Comparison of ENCODE assay signal across 22 mouse cellular contexts in genomic region chr11:11715963-11716691, GRCm38 (mm10). TPM values are rescaled to one million over a fixed set of nuclear protein-coding genes. Genes with fewer than 3 reads are reported as not detected.
A peak's percentile ranks its signal among the peaks of the same experiment; 100 is the strongest.
DNase-seq lines count a peak whose midpoint lies in the region; ATAC-seq and TF ChIP-seq lines count a peak whose summit lies in the region.
"Had no signal": no experiment of that assay in that cellular context is flagged by ENCODE, and none has a peak within 500 bp of the region (broad histone marks: within the 10 kb centered on the region; RNA-seq: fewer than 3 reads in every experiment).

No protein-coding gene starts in this region.

- H3K36me3 ChIP-seq in heart, embryonic 16.5 days (ENCODE audit: control insufficient read depth, insufficient read depth), result no peaks in the 10 kb centered on the region
- H3K36me3 ChIP-seq in heart, embryonic 11.5 days (ENCODE audit: control insufficient read depth, insufficient read depth, low read length), result no peaks in the 10 kb centered on the region
- peaks cover 52% of the 10 kb centered on the region for H3K36me3 ChIP-seq in thymus, adult 2 months (ENCODE audit: control insufficient read depth, insufficient read depth, low read length)
- no peaks in the 10 kb centered on the region for H3K36me3 ChIP-seq in forebrain, postnatal 0 days (ENCODE audit: insufficient read depth)
- H3K36me3 ChIP-seq: forebrain, embryonic 15.5 days; hindbrain, embryonic 13.5 days; limb, embryonic 12.5 days; neural tube, embryonic 12.5 days had no signal

- H3K4me3 ChIP-seq in heart, embryonic 16.5 days (ENCODE audit: low read length), result no peak overlapping the region
- H3K4me3 ChIP-seq in heart, embryonic 11.5 days (ENCODE audit: low read depth, low read length), result no peak overlapping the region
- H3K4me3 ChIP-seq in thymus, adult 2 months (ENCODE audit: control insufficient read depth, insufficient read depth, low read length), result no peak overlapping the region
- H3K4me3 ChIP-seq in forebrain, postnatal 0 days (ENCODE audit: low read depth, low read length), result no peak overlapping the region
- H3K4me3 ChIP-seq: forebrain, embryonic 15.5 days; hindbrain, embryonic 13.5 days; limb, embryonic 12.5 days; megakaryocyte, embryonic 14.5 days; neural tube, embryonic 12.5 days had no signal

- H3K4me2 ChIP-seq in heart, embryonic 16.5 days (ENCODE audit: low read depth, low read length), result no peak overlapping the region
- no peak overlapping the region for H3K4me2 ChIP-seq in heart, embryonic 11.5 days
- H3K4me2 ChIP-seq in forebrain, postnatal 0 days (ENCODE audit: low read depth), result no peak overlapping the region
- H3K4me2 ChIP-seq: forebrain, embryonic 15.5 days; hindbrain, embryonic 13.5 days; limb, embryonic 12.5 days; neural tube, embryonic 12.5 days had no signal

- DNase-seq in thymus, adult 2 months, result peak; percentile 44
- DNase-seq in thymus, postnatal 14 days, result no peak
- no peak for DNase-seq in forebrain, postnatal 0 days
- DNase-seq in ovary, adult 18-20 months (ENCODE audit: low spot score), result no peak
- no peak for DNase-seq in yolk sac, embryonic 10.5 days (ENCODE audit: low spot score)
- DNase-seq: cerebellum, adult 9-11 months; gastrocnemius, postnatal 25 days; heart, postnatal 14 days; kidney, adult 9 months; kidney, postnatal 36 days; lung, adult 18-20 months; lung, postnatal 14 days; right cerebral cortex, adult 18-20 months had no signal

- H3K9me3 ChIP-seq in heart, embryonic 16.5 days (replicated peaks; ENCODE audit: control insufficient read depth, low read length), result no peaks in the 10 kb centered on the region
- H3K9me3 ChIP-seq in heart, embryonic 11.5 days (replicated peaks; ENCODE audit: control insufficient read depth, low read length), result no peaks in the 10 kb centered on the region
- H3K9me3 ChIP-seq in forebrain, postnatal 0 days (ENCODE audit: low read length), result no peaks in the 10 kb centered on the region
- H3K9me3 ChIP-seq: forebrain, embryonic 15.5 days; hindbrain, embryonic 13.5 days; limb, embryonic 12.5 days; megakaryocyte, embryonic 14.5 days; neural tube, embryonic 12.5 days had no signal

- no peak for TF ChIP-seq POLR2A in thymus, adult 2 months (IDR thresholded peaks at IDR 0.05; ENCODE audit: control insufficient read depth, extremely low read depth, insufficient read depth, low read length, poor library complexity)

- 65% methylated on average over 7 of the region's 7 CpGs for WGBS in heart, embryonic 16.5 days
- WGBS in heart, embryonic 11.5 days (ENCODE audit: insufficient replicate concordance), result 79% methylated on average over 7 of the region's 7 CpGs
- WGBS in thymus, adult 2 months, result 8% methylated on average over 7 of the region's 7 CpGs
- 88% methylated on average over 7 of the region's 7 CpGs for WGBS in forebrain, postnatal 0 days

- no peaks in the 10 kb centered on the region for H3K27me3 ChIP-seq in heart, embryonic 16.5 days (ENCODE audit: control insufficient read depth, insufficient read depth, low read length)
- no peaks in the 10 kb centered on the region for H3K27me3 ChIP-seq in heart, embryonic 11.5 days (ENCODE audit: control insufficient read depth, insufficient read depth, low read length)
- H3K27me3 ChIP-seq in thymus, adult 2 months (ENCODE audit: control insufficient read depth, insufficient read depth, low read length), result no peaks in the 10 kb centered on the region
- H3K27me3 ChIP-seq in forebrain, postnatal 0 days (ENCODE audit: insufficient read depth, low read length), result no peaks in the 10 kb centered on the region
- H3K27me3 ChIP-seq: forebrain, embryonic 15.5 days; hindbrain, embryonic 13.5 days; megakaryocyte, embryonic 14.5 days; neural tube, embryonic 12.5 days had no signal

- TF ChIP-seq CTCF in thymus, adult 2 months (IDR thresholded peaks at IDR 0.05; ENCODE audit: borderline replicate concordance, control insufficient read depth, extremely low read depth, insufficient read depth, low read length, poor library complexity), result no peak
- TF ChIP-seq CTCF in forebrain, postnatal 0 days (IDR thresholded peaks at IDR 0.05; ENCODE audit: low read depth), result no peak

- H3K27ac ChIP-seq in heart, embryonic 16.5 days (ENCODE audit: low read length), result peak overlapping the region; percentile 11; the same call in 1 of the 2 replicates
- H3K27ac ChIP-seq in heart, embryonic 11.5 days (ENCODE audit: low read depth, low read length), result no peak overlapping the region
- H3K27ac ChIP-seq in thymus, adult 2 months (ENCODE audit: control insufficient read depth, insufficient read depth, low read length), result peak overlapping the region; percentile 96
- H3K27ac ChIP-seq in forebrain, postnatal 0 days (ENCODE audit: low read depth, low read length), result no peak overlapping the region
- H3K27ac ChIP-seq: forebrain, embryonic 15.5 days; hindbrain, embryonic 13.5 days; limb, embryonic 12.5 days; neural tube, embryonic 12.5 days had no signal

- H3K9ac ChIP-seq in heart, embryonic 16.5 days (ENCODE audit: low read length), result no peak overlapping the region
- no peak overlapping the region for H3K9ac ChIP-seq in heart, embryonic 11.5 days (ENCODE audit: low read depth, low read length)
- no peak overlapping the region for H3K9ac ChIP-seq in forebrain, postnatal 0 days
- H3K9ac ChIP-seq: forebrain, embryonic 15.5 days; hindbrain, embryonic 13.5 days; limb, embryonic 12.5 days; neural tube, embryonic 12.5 days had no signal

- peaks cover 2% of the 10 kb centered on the region; the same call in 1 of the 2 replicates for H3K4me1 ChIP-seq in heart, embryonic 16.5 days (ENCODE audit: control insufficient read depth, insufficient read depth, low read length)
- H3K4me1 ChIP-seq in heart, embryonic 11.5 days (ENCODE audit: control insufficient read depth, insufficient read depth, low read length), result no peaks in the 10 kb centered on the region
- peaks cover 56% of the 10 kb centered on the region for H3K4me1 ChIP-seq in thymus, adult 2 months (replicated peaks; ENCODE audit: control insufficient read depth, insufficient read depth, low read length)
- H3K4me1 ChIP-seq in forebrain, postnatal 0 days (ENCODE audit: insufficient read depth), result no peaks in the 10 kb centered on the region
- H3K4me1 ChIP-seq: forebrain, embryonic 15.5 days; hindbrain, embryonic 13.5 days; limb, embryonic 12.5 days; neural tube, embryonic 12.5 days had no signal

- ATAC-seq in heart, embryonic 16.5 days (replicated peaks; ENCODE audit: extremely low read depth, insufficient read depth, low FRiP score), result no peak
- no peak for ATAC-seq in heart, embryonic 11.5 days (replicated peaks; ENCODE audit: insufficient number of reproducible peaks, low FRiP score, low TSS enrichment)
- ATAC-seq in megakaryocyte, adult 5-6 weeks (ENCODE audit: poor library complexity, severe bottlenecking), result peak; percentile 20
- no peak for ATAC-seq in forebrain, postnatal 0 days
- ATAC-seq: forebrain, embryonic 15.5 days; midbrain, embryonic 16.5 days had no signal

RNA-seq across cellular contexts. Expression of gene Ikzf1, which starts 31.3 kb away (rescaled TPM):
- polyA plus RNA-seq in heart, embryonic 16.5 days (2015; fragmentation: Nextera tagmentation; extraction: Ambion mirVana), result 3.9 and 15.1 TPM in 2 replicates
- 7.0 and 7.6 TPM in 2 replicates for polyA plus RNA-seq in heart, embryonic 11.5 days (2014; fragmentation: Nextera tagmentation; extraction: Ambion mirVana)
- 645 and 923 TPM in 2 replicates for polyA plus RNA-seq in thymus, adult 2 months (2012; rRNA removed)
- total RNA-seq in megakaryocyte, adult 5-6 weeks (2015), result 217 and 226 TPM in 2 replicates
- 80.8 and 104 TPM in 2 replicates for total RNA-seq in megakaryocyte, adult 5-6 weeks (2017)
- 4.9 and 6.9 TPM in 2 replicates for total RNA-seq in forebrain, postnatal 0 days (2014; rRNA removed)
- polyA plus RNA-seq in forebrain, postnatal 0 days (2015; fragmentation: Nextera tagmentation; extraction: Ambion mirVana), result 1.8 TPM in 2 replicates

Comparison
In these comparisons a context has a peak if more than half of its experiments do, and no peak if none do; other contexts are left out.
1. H3K27ac ChIP-seq: peak in heart, embryonic 16.5 days (single experiment) and thymus, adult 2 months (single experiment); none in heart, embryonic 11.5 days (single experiment) and forebrain, postnatal 0 days (single experiment).
2. RNA of gene Ikzf1, which starts 31.3 kb away (polyA plus RNA-seq): 645 to 923 TPM in thymus, adult 2 months; 3.9 to 15.1 TPM in heart, embryonic 16.5 days, 7.0 to 7.6 TPM in heart, embryonic 11.5 days and 1.8 TPM in forebrain, postnatal 0 days; every median in the first group is over 10 times any median in the second.